Mouse (Mus musculus): ENCODE measurements around the gene Itga9.

- TF ChIP-seq CTCF (conservative IDR thresholded peaks at IDR 0.05; ENCODE audit: insufficient read depth, insufficient read length, low read depth, low read length) (no peak), POLR2A (IDR thresholded peaks at IDR 0.05; ENCODE audit: low read depth, low read length) (no peak)
Measured at GRCm38 (mm10) chr9:118900677-118901076, 294.2 kb downstream of the Itga9 start.
